Mouse (Mus musculus) urinary bladder, adult 2 months (tissue): ENCODE results near the gene Vmn2r66. TPM values are rescaled to one million over a fixed set of nuclear protein-coding genes. Genes with fewer than 3 reads are reported as not detected.

Experiments used
- DNase-seq: peaks from one replicate; pipeline ENCODE4 v3.0.0; 2022; ENCODE audit warnings: low spot score
- polyA plus RNA-seq: library from polyadenylated mRNA; depleted of rRNA; stranded (reverse); fragments of >200 nt; gene quantifications from 2 replicates; pipeline ENCODE4 v1.2.3, GENCODE M21; 2012; rRNA removed

Gene Vmn2r66
- polyA plus RNA-seq = not detected in 2 replicates

DNA sequence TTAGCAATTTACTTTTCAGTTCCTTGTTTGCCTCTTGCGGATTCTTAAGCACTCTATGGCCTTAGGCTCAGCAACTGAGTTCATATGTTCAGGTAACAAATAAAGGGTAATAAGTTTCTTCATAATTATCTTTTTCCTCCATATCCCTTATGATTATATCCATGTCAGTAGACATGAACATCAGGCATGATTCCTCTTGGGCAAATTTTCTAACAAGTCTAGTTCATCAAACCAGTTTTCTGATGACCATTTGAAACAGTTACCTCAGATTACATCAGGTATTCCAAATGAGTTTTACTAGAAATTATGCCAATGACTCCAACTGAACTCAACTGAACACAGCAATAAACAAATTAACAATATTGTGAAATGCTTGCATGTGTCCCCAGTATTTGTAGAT is at the start of gene Vmn2r66:
Gene Vmn2r66, minus strand, starts transcription at position 101 of the 400 bp plus-strand sequence.
- DNase-seq = no peak

DNA sequence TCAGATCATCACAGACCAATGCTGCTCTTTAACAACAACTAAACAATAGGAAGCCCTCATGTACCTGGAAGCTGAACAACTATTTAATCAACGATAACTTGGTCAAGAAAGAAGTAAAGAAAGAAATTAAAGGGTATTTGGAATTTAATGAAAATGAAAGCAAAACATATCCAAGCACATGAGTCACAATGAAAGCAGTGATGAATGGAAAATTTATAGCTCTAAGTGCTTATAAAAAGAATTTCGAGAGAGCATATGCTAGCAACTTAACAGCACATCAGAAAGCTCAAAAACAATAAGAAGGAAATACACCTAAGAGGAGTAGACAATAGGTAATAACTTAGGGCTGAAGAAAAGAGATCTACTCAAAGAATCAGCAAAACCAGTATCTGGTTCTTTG is 15.4 kb downstream of the Vmn2r66 start:
- no peak for DNase-seq

DNA sequence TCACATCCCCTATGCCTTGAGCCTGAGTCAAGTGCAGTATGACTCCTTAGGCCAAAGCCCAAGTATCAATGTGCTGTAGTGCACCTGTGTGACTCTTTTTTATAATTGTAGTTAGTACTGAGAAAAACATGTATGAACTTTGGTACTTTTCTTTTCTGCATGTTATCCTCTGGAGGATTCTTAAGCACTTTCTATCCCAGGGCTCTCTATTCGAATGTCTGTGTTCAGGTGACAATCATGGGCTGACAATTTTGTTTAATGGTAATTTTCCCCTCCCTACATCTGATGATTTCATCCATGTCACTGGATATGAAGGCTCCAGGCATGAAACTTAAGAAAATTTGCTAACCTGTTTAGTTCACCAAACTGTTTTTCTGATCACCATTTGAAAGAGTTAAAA is 48.1 kb downstream of the Vmn2r66 start, which contains the start of gene Vmn2r65:
Gene Vmn2r65, minus strand, starts transcription at position 101 of the 400 bp plus-strand sequence.
- DNase-seq = no peak

Other genes with a start within 250 kb of the Vmn2r66 start
- not detected in 2 replicates for gene Olfr291, start 158.7 kb downstream of the Vmn2r66 start, polyA plus RNA-seq
- gene Vmn2r65, start 48.2 kb downstream of the Vmn2r66 start, polyA plus RNA-seq = not detected in 2 replicates
- gene Vmn2r67, start 143.7 kb upstream of the Vmn2r66 start, polyA plus RNA-seq = not detected in 2 replicates
- not detected in 2 replicates for gene Vmn2r68, start 225.5 kb upstream of the Vmn2r66 start, polyA plus RNA-seq